Mouse (Mus musculus) small intestine, adult 2 months (tissue): ENCODE measurements around the gene Zfp281.

ENCODE experiments used
- CTCF ChIP-seq: fragments of 200-500 bp; IDR thresholded peaks from 2 replicates; pipeline ENCODE4 v1.5.1; 2012; ENCODE audit warnings: low read depth, mild to moderate bottlenecking, control low read depth, inconsistent platforms, low read length, moderate library complexity, mixed read lengths; ENCODE audit not compliant: insufficient replicate concordance, insufficient read length; ENCODE audit errors: extremely low read depth
- POLR2A ChIP-seq: fragments of 200-500 bp; IDR thresholded peaks from 2 replicates; pipeline ENCODE4 v1.6.1; 2012; ENCODE audit warnings: low read depth, mild to moderate bottlenecking, control low read depth, inconsistent platforms, low read length, moderate library complexity

DNA sequence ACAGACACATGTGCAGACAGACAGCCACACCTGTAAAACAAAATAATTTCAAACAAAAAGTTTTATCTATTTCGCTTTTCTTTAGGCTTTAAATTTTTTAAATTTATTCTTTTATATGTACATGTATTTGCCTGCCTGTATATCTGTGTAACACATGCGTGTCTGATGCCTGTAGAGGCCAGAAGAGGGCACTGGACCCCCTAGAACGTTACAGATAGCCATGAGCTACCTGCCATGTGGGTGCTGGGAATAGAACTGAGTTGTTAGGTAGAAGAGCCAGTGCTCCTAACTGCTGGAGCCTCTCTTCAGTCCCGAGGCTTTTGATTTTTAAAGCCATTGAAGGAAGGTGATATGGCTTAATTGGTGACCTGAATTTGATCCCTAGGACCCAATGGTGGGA lies 20.5 kb upstream of the Zfp281 start:
- TF ChIP-seq CTCF = no peak
- TF ChIP-seq POLR2A = no peak
